Mouse (Mus musculus) forebrain, embryonic 15.5 days (tissue): ENCODE measurements around the gene Zfp503. TPM values are rescaled to one million over a fixed set of nuclear protein-coding genes. Genes with fewer than 3 reads are reported as not detected.

ENCODE experiments used
- ATAC-seq: fragments of 200-750 bp; cut with Nextera tagmentation; replicated peaks from 2 replicates; pipeline ENCODE4 v1.8.0; 2017; ENCODE audit warnings: mild to moderate bottlenecking, moderate TSS enrichment, moderate library complexity
- H3K27ac ChIP-seq: fragments of 300-500 bp; sonication (generic); replicated peaks from 2 replicates; pipeline ENCODE4 v1.5.1; 2015; ENCODE audit warnings: mild to moderate bottlenecking, inconsistent platforms
- H3K27me3 ChIP-seq: fragments of 300-500 bp; sonication (generic); 2 replicates; pipeline ENCODE4 v1.6.1; 2015; ENCODE audit warnings: inconsistent platforms
- H3K36me3 ChIP-seq: fragments of 300-500 bp; sonication (generic); 2 replicates; pipeline ENCODE4 v1.6.1; 2015; ENCODE audit warnings: mild to moderate bottlenecking, inconsistent platforms
- H3K4me1 ChIP-seq: fragments of 300-500 bp; sonication (generic); 2 replicates; pipeline ENCODE4 v1.6.1; 2015; ENCODE audit warnings: inconsistent platforms
- H3K4me2 ChIP-seq: fragments of 300-500 bp; sonication (generic); replicated peaks from 2 replicates; pipeline ENCODE4 v1.6.1; 2015; ENCODE audit warnings: mild to moderate bottlenecking, inconsistent platforms
- H3K4me3 ChIP-seq: fragments of 300-500 bp; sonication (generic); 2 replicates; pipeline ENCODE4 v1.5.1; 2015; ENCODE audit warnings: mild to moderate bottlenecking, inconsistent platforms
- H3K9ac ChIP-seq: fragments of 300-500 bp; sonication (generic); replicated peaks from 2 replicates; pipeline ENCODE4 v1.6.1; 2015; ENCODE audit warnings: mild to moderate bottlenecking, inconsistent platforms
- H3K9me3 ChIP-seq: fragments of 300-500 bp; sonication (generic); 2 replicates; pipeline ENCODE4 v1.6.1; 2016; ENCODE audit warnings: inconsistent platforms
- WGBS: fragments of 180-500 bp; shearing (Covaris S2); methylation state at CpG from one replicate; pipeline ENCODE4 v1.1.7; 2015; ENCODE audit warnings: mixed read lengths; 5-methylcytosine and 5-hydroxymethylcytosine counted together
- polyA plus RNA-seq: library from polyadenylated mRNA; unstranded; fragments of >200 nt; fragmentation: Nextera tagmentation; extraction: Ambion mirVana; gene quantifications from 2 replicates; pipeline ENCODE4 v1.2.1, GENCODE M21; 2015

Gene Zfp503
- 7.4 TPM in 2 replicates for polyA plus RNA-seq

GRCm38 (mm10) chr14:21989291-21989913 is at the start of gene Zfp503:
Zfp503 (minus strand) TSS chr14:21989601.
- Histone ChIP-seq H3K27me3 (peaks cover 75% of the 10 kb centered on the region), H3K9me3 (no peaks in the 10 kb centered on the region), H3K36me3 (no peaks in the 10 kb centered on the region), H3K4me3 (peak within 1 kb of the TSS; percentile 58), H3K9ac (peak within 1 kb of the TSS; percentile 28; the same call in 1 of the 2 replicates), H3K4me2 (peak within 1 kb of the TSS; percentile 87), H3K4me1 (peaks cover 64% of the 10 kb centered on the region), H3K27ac (peak within 1 kb of the TSS; percentile 89)
- ATAC-seq, result no peak
- WGBS, result under 1% methylated on average over 37 of the region's 37 CpGs

- Histone ChIP-seq H3K4me1 (peaks cover 29% of the 10 kb centered on the region), H3K27me3 (peaks cover 74% of the 10 kb centered on the region), H3K9ac (no peak overlapping the region), H3K27ac (peak overlapping the region; percentile 47), H3K9me3 (no peaks in the 10 kb centered on the region), H3K4me3 (0 out of 2 replicates have a peak overlapping the region, but pooled peaks have one; percentile 7), H3K36me3 (no peaks in the 10 kb centered on the region), H3K4me2 (peak overlapping the region; percentile 25)
- ATAC-seq, result peak; percentile 72
- WGBS, result 14% methylated on average over 16 of the region's 16 CpGs
These were observed 48.2 kb upstream of the Zfp503 start for GRCm38 (mm10) chr14:22037498-22038131.

GRCm38 (mm10) chr14:22036802-22037497 is 47.5 kb upstream of the Zfp503 start:
- H3K27me3 ChIP-seq, result peaks cover 74% of the 10 kb centered on the region
- H3K27ac ChIP-seq, result peak overlapping the region; percentile 58
- no peaks in the 10 kb centered on the region for H3K36me3 ChIP-seq
- H3K4me3 ChIP-seq, result 0 out of 2 replicates have a peak overlapping the region, but pooled peaks have one; percentile 7
- H3K9me3 ChIP-seq, result no peaks in the 10 kb centered on the region
- no peak overlapping the region for H3K9ac ChIP-seq
- peak; percentile 27 for ATAC-seq
- WGBS, result 23% methylated on average over 12 of the region's 12 CpGs
- peak overlapping the region; percentile 25; the same call in 1 of the 2 replicates for H3K4me2 ChIP-seq
- H3K4me1 ChIP-seq, result peaks cover 29% of the 10 kb centered on the region

GRCm38 (mm10) chr14:22036338-22036737 is 46.9 kb upstream of the Zfp503 start:
- H3K27ac ChIP-seq, result peak overlapping the region; percentile 58
- 0 out of 2 replicates have a peak, but pooled peaks have one; percentile 21 for ATAC-seq
- no peak overlapping the region for H3K9ac ChIP-seq
- 21% methylated on average over 6 of the region's 6 CpGs for WGBS
- no peaks in the 10 kb centered on the region for H3K9me3 ChIP-seq
- no peaks in the 10 kb centered on the region for H3K36me3 ChIP-seq
- H3K27me3 ChIP-seq, result peaks cover 69% of the 10 kb centered on the region
- 0 out of 2 replicates have a peak overlapping the region, but pooled peaks have one; percentile 12 for H3K4me2 ChIP-seq
- H3K4me3 ChIP-seq, result no peak overlapping the region
- peaks cover 29% of the 10 kb centered on the region for H3K4me1 ChIP-seq

GRCm38 (mm10) chr14:22035900-22036299 is 46.5 kb upstream of the Zfp503 start:
- 10% methylated on average over 3 of the region's 3 CpGs for WGBS
- Histone ChIP-seq H3K9me3 (no peaks in the 10 kb centered on the region), H3K4me2 (no peak overlapping the region), H3K27ac (peak overlapping the region; percentile 58; the same call in 1 of the 2 replicates), H3K9ac (no peak overlapping the region), H3K4me3 (no peak overlapping the region), H3K4me1 (peaks cover 29% of the 10 kb centered on the region), H3K36me3 (no peaks in the 10 kb centered on the region), H3K27me3 (peaks cover 64% of the 10 kb centered on the region)
- ATAC-seq, result peak; percentile 50

GRCm38 (mm10) chr14:22023533-22023932 is 34.1 kb upstream of the Zfp503 start:
- Histone ChIP-seq H3K4me1 (peaks cover 6% of the 10 kb centered on the region), H3K4me3 (no peak overlapping the region), H3K9me3 (no peaks in the 10 kb centered on the region), H3K36me3 (no peaks in the 10 kb centered on the region), H3K27me3 (peaks cover 36% of the 10 kb centered on the region; the same call in 1 of the 2 replicates), H3K9ac (no peak overlapping the region), H3K4me2 (no peak overlapping the region), H3K27ac (no peak overlapping the region)
- 71% methylated on average over 4 of the region's 4 CpGs for WGBS
- no peak for ATAC-seq

GRCm38 (mm10) chr14:22020885-22021284 is 31.5 kb upstream of the Zfp503 start:
- 16% methylated on average over 2 of the region's 2 CpGs for WGBS

GRCm38 (mm10) chr14:22019949-22020845 is 30.8 kb upstream of the Zfp503 start:
- no peak for ATAC-seq
- Histone ChIP-seq H3K4me2 (peak overlapping the region; percentile 38), H3K4me1 (peaks cover 6% of the 10 kb centered on the region), H3K4me3 (peak overlapping the region; percentile 16; the same call in 1 of the 2 replicates), H3K36me3 (no peaks in the 10 kb centered on the region), H3K27ac (no peak overlapping the region), H3K27me3 (peaks cover 45% of the 10 kb centered on the region; the same call in 1 of the 2 replicates), H3K9ac (no peak overlapping the region), H3K9me3 (no peaks in the 10 kb centered on the region)
- WGBS, result 40% methylated on average over 12 of the region's 12 CpGs

More at GRCm38 (mm10) chr14:22020885-22021284, 31.5 kb upstream of the Zfp503 start:
- Histone ChIP-seq H3K4me3 (no peak overlapping the region), H3K4me2 (no peak overlapping the region), H3K9ac (no peak overlapping the region), H3K27me3 (peaks cover 39% of the 10 kb centered on the region; the same call in 1 of the 2 replicates), H3K36me3 (no peaks in the 10 kb centered on the region), H3K9me3 (no peaks in the 10 kb centered on the region), H3K4me1 (peaks cover 6% of the 10 kb centered on the region), H3K27ac (no peak overlapping the region)
- ATAC-seq, result 0 out of 2 replicates have a peak, but pooled peaks have one; percentile 26

- H3K4me1 ChIP-seq, result peaks cover 6% of the 10 kb centered on the region
- no peak within 1 kb of the TSS for H3K27ac ChIP-seq
- no peaks in the 10 kb centered on the region for H3K36me3 ChIP-seq
- WGBS, result 3% methylated on average over 33 of the region's 33 CpGs
- peak within 1 kb of the TSS; percentile 38 for H3K4me2 ChIP-seq
- H3K27me3 ChIP-seq, result peaks cover 46% of the 10 kb centered on the region; the same call in 1 of the 2 replicates
- no peak within 1 kb of the TSS for H3K9ac ChIP-seq
- peak within 1 kb of the TSS; percentile 16 for H3K4me3 ChIP-seq
- no peaks in the 10 kb centered on the region for H3K9me3 ChIP-seq
- no peak for ATAC-seq
These were observed 30.0 kb upstream of the Zfp503 start, which contains the start of gene Lrmda for GRCm38 (mm10) chr14:22019252-22019948. Lrmda (plus strand) TSS chr14:22019712.

GRCm38 (mm10) chr14:22017011-22017410 is 27.6 kb upstream of the Zfp503 start:
- 70% methylated on average over 5 of the region's 5 CpGs for WGBS
- H3K9me3 ChIP-seq, result no peaks in the 10 kb centered on the region
- no peak overlapping the region for H3K4me2 ChIP-seq
- no peak for ATAC-seq
- no peak overlapping the region for H3K9ac ChIP-seq
- no peak overlapping the region for H3K4me3 ChIP-seq
- H3K4me1 ChIP-seq, result peaks cover 6% of the 10 kb centered on the region
- H3K27me3 ChIP-seq, result peaks cover 46% of the 10 kb centered on the region; the same call in 1 of the 2 replicates
- H3K27ac ChIP-seq, result no peak overlapping the region
- H3K36me3 ChIP-seq, result no peaks in the 10 kb centered on the region
